Mouse (Mus musculus): ENCODE measurements at regions not wholly inside any gene's neighbourhood (a gene's known extent, or its start where the extent isn't known, plus 50 kb on each side); places are given as distances from the start of the nearest gene placed in this dataset.
"Not testable (repeated sequence)": the region's sequence is repeated elsewhere in the genome, so short reads cannot be mapped to it uniquely, and the experiment has no call there.

GRCm38 (mm10) chr17:6522185-6522584 is 79.3 kb upstream of the Dynlt1c start:
- H3K4me3 ChIP-seq (ENCODE audit: low read depth, low read length); H3K9ac ChIP-seq; H3K9me3 ChIP-seq (ENCODE audit: low read depth, low read length); ATAC-seq (ENCODE audit: insufficient read depth); H3K4me1 ChIP-seq (ENCODE audit: insufficient read depth); H3K4me2 ChIP-seq; H3K27me3 ChIP-seq (ENCODE audit: insufficient read depth, low read length); H3K27ac ChIP-seq (ENCODE audit: low read depth); DNase-seq; H3K36me3 ChIP-seq (ENCODE audit: insufficient read depth): not testable (repeated sequence)
- 67% methylated on average over 5 of the region's 9 CpGs for WGBS

GRCm38 (mm10) chr17:6538723-6539122 is 62.7 kb upstream of the Dynlt1c start:
- ATAC-seq (ENCODE audit: insufficient read depth) = peak; percentile 71
- H3K36me3 ChIP-seq (ENCODE audit: insufficient read depth); H3K27me3 ChIP-seq (ENCODE audit: insufficient read depth, low read length); H3K27ac ChIP-seq (ENCODE audit: low read depth); DNase-seq; H3K4me1 ChIP-seq (ENCODE audit: insufficient read depth); H3K4me2 ChIP-seq; H3K9me3 ChIP-seq (ENCODE audit: low read depth, low read length); H3K4me3 ChIP-seq (ENCODE audit: low read depth, low read length); H3K9ac ChIP-seq: not testable (repeated sequence)
- no CpG with 5 or more reads among the region's 5 CpGs for WGBS

GRCm38 (mm10) chr17:6547064-6547760 is 54.3 kb upstream of the Dynlt1c start:
- not testable (repeated sequence) for H3K4me2 ChIP-seq; H3K36me3 ChIP-seq (ENCODE audit: insufficient read depth); H3K4me1 ChIP-seq (ENCODE audit: insufficient read depth); H3K9me3 ChIP-seq (ENCODE audit: low read depth, low read length); H3K27me3 ChIP-seq (ENCODE audit: insufficient read depth, low read length); DNase-seq; H3K9ac ChIP-seq; H3K4me3 ChIP-seq (ENCODE audit: low read depth, low read length); H3K27ac ChIP-seq (ENCODE audit: low read depth)
- peak; percentile 78 for ATAC-seq (ENCODE audit: insufficient read depth)
- no CpG with 5 or more reads among the region's 8 CpGs for WGBS

- H3K36me3 ChIP-seq (ENCODE audit: insufficient read depth); H3K27ac ChIP-seq (ENCODE audit: low read depth); H3K9ac ChIP-seq; H3K4me3 ChIP-seq (ENCODE audit: low read depth, low read length); DNase-seq; H3K9me3 ChIP-seq (ENCODE audit: low read depth, low read length); H3K4me1 ChIP-seq (ENCODE audit: insufficient read depth); H3K27me3 ChIP-seq (ENCODE audit: insufficient read depth, low read length); H3K4me2 ChIP-seq: not testable (repeated sequence)
- WGBS = no CpG with 5 or more reads among the region's 6 CpGs
- ATAC-seq (ENCODE audit: insufficient read depth) = peak; percentile 35; the same call in 1 of the 2 replicates
Observed at GRCm38 (mm10) chr17:6547937-6548336, 53.5 kb upstream of the Dynlt1c start.
